Mouse (Mus musculus) limb, embryonic 15.5 days (tissue): ENCODE data around the gene Gm10277. TPM values are rescaled to one million over a fixed set of nuclear protein-coding genes. Genes with fewer than 3 reads are reported as not detected.

ENCODE experiments used
- ATAC-seq: fragments of 200-750 bp; cut with Nextera tagmentation; 2 replicates; pipeline ENCODE4 v1.8.0; 2017; ENCODE audit warnings: low read depth, moderate TSS enrichment; ENCODE audit not compliant: insufficient number of reproducible peaks, low FRiP score, low TSS enrichment
- H3K27ac ChIP-seq: fragments of 300-500 bp; sonication (generic); 2 replicates; pipeline ENCODE4 v1.5.1; 2015; ENCODE audit warnings: moderate library complexity, mild to moderate bottlenecking, inconsistent platforms
- H3K27me3 ChIP-seq: fragments of 300-500 bp; sonication (generic); 2 replicates; pipeline ENCODE4 v1.6.1; 2015; ENCODE audit warnings: inconsistent platforms
- H3K36me3 ChIP-seq: fragments of 300-500 bp; sonication (generic); 2 replicates; pipeline ENCODE4 v1.6.1; 2015; ENCODE audit warnings: inconsistent platforms
- H3K4me1 ChIP-seq: fragments of 300-500 bp; sonication (generic); 2 replicates; pipeline ENCODE4 v1.6.1; 2015; ENCODE audit warnings: inconsistent platforms
- H3K4me2 ChIP-seq: fragments of 300-500 bp; sonication (generic); 2 replicates; pipeline ENCODE4 v1.6.1; 2015; ENCODE audit warnings: mild to moderate bottlenecking, inconsistent platforms
- H3K4me3 ChIP-seq: fragments of 300-500 bp; sonication (generic); 2 replicates; pipeline ENCODE4 v1.5.1; 2015; ENCODE audit warnings: mild to moderate bottlenecking, inconsistent platforms
- H3K9ac ChIP-seq: fragments of 300-500 bp; sonication (generic); 2 replicates; pipeline ENCODE4 v1.6.1; 2015; ENCODE audit warnings: inconsistent platforms
- H3K9me3 ChIP-seq: fragments of 300-500 bp; sonication (generic); 2 replicates; pipeline ENCODE4 v1.6.1; 2016; ENCODE audit warnings: inconsistent platforms
- WGBS: fragments of 180-500 bp; shearing (Covaris S2); methylation state at CpG from one replicate; pipeline ENCODE4 v1.1.7; 2015; 5-methylcytosine and 5-hydroxymethylcytosine counted together
- polyA plus RNA-seq: library from polyadenylated mRNA; unstranded; fragments of >200 nt; fragmentation: Nextera tagmentation; extraction: Ambion mirVana; gene quantifications from 2 replicates; pipeline ENCODE4 v1.2.1, GENCODE M21; 2015

Gene Gm10277
- polyA plus RNA-seq, 1 experiment from 2014 or later: 0.90 TPM

DNA sequence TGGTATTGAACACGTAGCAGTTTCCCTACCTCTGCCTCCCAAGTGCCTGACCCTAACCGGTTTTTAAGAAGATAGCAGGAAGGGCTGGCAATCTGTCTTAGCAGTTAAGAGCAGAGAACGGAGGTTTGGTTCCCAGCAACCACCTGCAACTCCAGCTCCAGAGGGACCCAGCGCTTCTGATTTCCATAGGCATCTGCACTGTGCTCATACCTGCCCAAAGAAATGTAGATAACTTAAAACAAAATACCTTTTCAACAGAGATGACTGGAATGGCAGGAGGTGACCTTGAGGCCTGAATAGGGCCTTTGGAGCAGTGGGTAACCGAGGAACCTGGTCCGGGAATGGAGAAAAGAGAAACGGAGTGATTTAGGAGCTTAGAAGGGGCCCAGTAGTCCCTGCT, 49.0 kb downstream of the Gm10277 start:
- WGBS: 55% methylated on average over 7 of the region's 7 CpGs
- Histone ChIP-seq H3K4me3 (no peak overlapping the region), H3K4me2 (no peak overlapping the region), H3K27ac (no peak overlapping the region), H3K27me3 (no peaks in the 10 kb centered on the region), H3K9ac (no peak overlapping the region), H3K9me3 (no peaks in the 10 kb centered on the region), H3K36me3 (no peaks in the 10 kb centered on the region), H3K4me1 (no peaks in the 10 kb centered on the region)
- no peak for ATAC-seq

DNA sequence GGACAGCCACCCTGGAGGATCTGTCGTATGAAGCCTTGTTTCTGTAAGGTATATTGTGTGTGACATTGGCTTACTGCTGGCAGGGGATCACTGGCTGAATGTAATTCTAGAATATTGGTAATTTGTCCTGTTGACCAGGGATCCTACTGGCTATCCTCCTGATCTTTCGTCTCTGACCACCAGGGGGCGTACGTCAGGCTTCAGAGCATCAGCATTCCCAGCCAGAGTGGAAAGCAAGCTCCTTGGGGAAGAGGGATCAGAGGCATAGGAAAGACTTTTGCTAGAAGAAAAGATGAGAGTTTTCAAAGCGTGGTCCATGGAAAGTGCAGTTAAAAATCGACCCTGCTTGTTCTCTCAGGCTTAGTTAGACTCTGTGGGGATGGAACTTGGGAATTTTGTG, 50.3 kb downstream of the Gm10277 start:
- Histone ChIP-seq H3K9me3 (no peaks in the 10 kb centered on the region), H3K27me3 (no peaks in the 10 kb centered on the region), H3K27ac (no peak overlapping the region), H3K4me1 (no peaks in the 10 kb centered on the region), H3K36me3 (no peaks in the 10 kb centered on the region), H3K4me3 (no peak overlapping the region), H3K9ac (no peak overlapping the region), H3K4me2 (no peak overlapping the region)
- no peak for ATAC-seq
- under 1% methylated on average over 6 of the region's 6 CpGs for WGBS

Other genes with a start within 250 kb of the Gm10277 start
- 12.4 and 13.3 TPM in 2 replicates for gene Taok1, start 179.9 kb downstream of the Gm10277 start, polyA plus RNA-seq
- 3.6 and 5.2 TPM in 2 replicates for gene Nufip2, start 101.6 kb downstream of the Gm10277 start, polyA plus RNA-seq
- gene Cryba1, start 62.5 kb downstream of the Gm10277 start, polyA plus RNA-seq: not detected in 2 replicates
- 71.9 and 73.2 TPM in 2 replicates for gene Myo18a, start 24.5 kb downstream of the Gm10277 start, polyA plus RNA-seq
- 0.74 and 0.91 TPM in 2 replicates for gene Pipox, start 106.3 kb upstream of the Gm10277 start, polyA plus RNA-seq
- gene Sez6, start 143.1 kb upstream of the Gm10277 start, polyA plus RNA-seq: 0.42 and 0.84 TPM in 2 replicates
- 10.7 and 14.1 TPM in 2 replicates for gene Phf12, start 195.0 kb upstream of the Gm10277 start, polyA plus RNA-seq
- 16.8 and 17.8 TPM in 2 replicates for gene Dhrs13, start 244.5 kb upstream of the Gm10277 start, polyA plus RNA-seq